8 mouse cellular contexts compared by ENCODE assay signal in the genomic region with DNA sequence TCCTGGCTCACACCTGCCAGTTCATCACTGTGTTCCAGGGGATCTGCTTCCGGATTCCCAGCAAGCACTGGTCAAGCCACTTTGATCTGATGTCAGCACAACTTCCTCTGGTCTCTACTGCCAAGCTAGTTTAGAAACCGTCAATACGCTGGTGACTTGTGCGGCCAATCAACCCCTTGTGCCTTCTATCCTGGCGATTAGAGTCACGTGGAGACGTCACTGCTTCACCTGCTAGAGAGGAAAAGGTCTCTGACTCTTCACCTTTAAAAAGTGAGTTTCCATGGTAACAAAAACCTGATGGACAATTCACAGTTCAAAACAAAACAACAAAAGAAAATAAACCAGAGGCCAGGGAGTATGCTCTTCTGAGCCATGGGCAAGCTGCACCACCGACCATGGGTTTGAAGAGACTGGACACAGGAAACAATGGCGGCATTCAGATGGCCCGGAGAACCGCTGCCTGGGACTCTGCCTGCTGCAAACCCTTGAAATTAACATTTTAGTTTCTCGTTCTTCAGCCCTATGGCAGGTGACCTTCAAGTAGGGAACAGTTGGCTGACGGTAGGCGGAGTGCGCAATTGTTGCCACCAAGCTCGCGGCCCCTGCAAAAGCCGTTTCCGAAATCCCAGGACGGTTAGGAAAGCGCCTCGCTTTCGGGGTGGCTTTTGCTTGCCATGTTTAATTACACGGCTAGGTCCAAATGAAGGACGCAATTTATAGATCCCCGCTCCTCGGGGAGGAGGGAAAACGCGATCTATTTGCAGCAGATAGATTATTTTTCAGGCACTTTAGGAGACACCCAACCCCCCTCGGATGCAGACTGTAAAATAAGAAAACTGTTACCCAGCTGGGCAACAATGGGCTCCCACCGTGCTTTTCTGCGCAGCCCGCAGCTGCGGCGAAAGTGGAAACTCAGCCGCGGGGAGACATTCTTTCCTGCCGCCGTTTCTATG.
DNase-seq lines count a peak whose midpoint lies in the region; ATAC-seq lines count a peak whose summit lies in the region.

No protein-coding gene starts in this region.

- WGBS in heart, embryonic 12.5 days: 8% methylated on average over 39 of the region's 39 CpGs
- WGBS in forebrain, embryonic 15.5 days: 8% methylated on average over 39 of the region's 39 CpGs
- WGBS in midbrain, embryonic 12.5 days: 6% methylated on average over 39 of the region's 39 CpGs

- no peak for DNase-seq in heart, postnatal 25 days (ENCODE audit: low spot score)
- DNase-seq in R1 (ENCODE audit: low read depth, low spot score): peak; percentile 93
- DNase-seq in thymus, postnatal 14 days: no peak
- DNase-seq in cerebellum, postnatal 14 days: no peak
- no peak for DNase-seq in cerebellum, postnatal 4 days (ENCODE audit: low spot score in 2 of 2)

- peaks cover 5% of the 10 kb centered on the region for H3K4me1 ChIP-seq in heart, embryonic 12.5 days (replicated peaks)
- peaks cover 23% of the 10 kb centered on the region for H3K4me1 ChIP-seq in forebrain, embryonic 15.5 days
- H3K4me1 ChIP-seq in midbrain, embryonic 12.5 days: peaks cover 48% of the 10 kb centered on the region

- peak overlapping the region; percentile 80 for H3K4me2 ChIP-seq in heart, embryonic 12.5 days
- H3K4me2 ChIP-seq in forebrain, embryonic 15.5 days (replicated peaks): peak overlapping the region; percentile 58
- peak overlapping the region; percentile 57 for H3K4me2 ChIP-seq in midbrain, embryonic 12.5 days (replicated peaks)

- 0 out of 2 replicates have a peak overlapping the region, but pooled peaks have one; percentile 45 for H3K9ac ChIP-seq in heart, embryonic 12.5 days
- peak overlapping the region; percentile 8; the same call in 1 of the 2 replicates for H3K9ac ChIP-seq in forebrain, embryonic 15.5 days (replicated peaks)
- peak overlapping the region; percentile 29 for H3K9ac ChIP-seq in midbrain, embryonic 12.5 days (replicated peaks)

- H3K27me3 ChIP-seq in heart, embryonic 12.5 days (replicated peaks): peaks cover 80% of the 10 kb centered on the region
- 0 out of 2 replicates have a peak, but pooled peaks cover 7% of the 10 kb centered on the region for H3K27me3 ChIP-seq in forebrain, embryonic 15.5 days
- peaks cover 54% of the 10 kb centered on the region for H3K27me3 ChIP-seq in midbrain, embryonic 12.5 days

- H3K36me3 ChIP-seq in heart, embryonic 12.5 days: no peaks in the 10 kb centered on the region
- no peaks in the 10 kb centered on the region for H3K36me3 ChIP-seq in forebrain, embryonic 15.5 days
- no peaks in the 10 kb centered on the region for H3K36me3 ChIP-seq in midbrain, embryonic 12.5 days

- no peak for ATAC-seq in heart, embryonic 12.5 days (ENCODE audit: insufficient number of reproducible peaks, low FRiP score)
- ATAC-seq in forebrain, embryonic 15.5 days (replicated peaks): peak; percentile 59; the same call in 1 of the 2 replicates
- ATAC-seq in midbrain, embryonic 12.5 days (ENCODE audit: low FRiP score, low read depth): peak; percentile 84

- peak overlapping the region; percentile 47 for H3K4me3 ChIP-seq in heart, embryonic 12.5 days
- H3K4me3 ChIP-seq in forebrain, embryonic 15.5 days: peak overlapping the region; percentile 33
- peak overlapping the region; percentile 31 for H3K4me3 ChIP-seq in midbrain, embryonic 12.5 days

- H3K27ac ChIP-seq in heart, embryonic 12.5 days (ENCODE audit: poor library complexity, severe bottlenecking): no peak overlapping the region
- H3K27ac ChIP-seq in forebrain, embryonic 15.5 days (replicated peaks): 0 out of 2 replicates have a peak overlapping the region, but pooled peaks have one; percentile 1
- H3K27ac ChIP-seq in midbrain, embryonic 12.5 days (replicated peaks): peak overlapping the region; percentile 75

- intact Hi-C loops in heart, postnatal 25 days (cut with DNase I): no loop called here

- peaks cover 8% of the 10 kb centered on the region for H3K9me3 ChIP-seq in heart, embryonic 12.5 days (replicated peaks)
- no peaks in the 10 kb centered on the region for H3K9me3 ChIP-seq in forebrain, embryonic 15.5 days
- no peaks in the 10 kb centered on the region for H3K9me3 ChIP-seq in midbrain, embryonic 12.5 days
